Mouse (Mus musculus) small intestine, adult 2 months (tissue): ENCODE measurements around the gene Dpyd.

Experiments used
- CTCF ChIP-seq: fragments of 200-500 bp; IDR thresholded peaks from 2 replicates; pipeline ENCODE4 v1.5.1; 2012; ENCODE audit warnings: low read depth, mild to moderate bottlenecking, control low read depth, inconsistent platforms, low read length, moderate library complexity, mixed read lengths; ENCODE audit not compliant: insufficient replicate concordance, insufficient read length; ENCODE audit errors: extremely low read depth
- POLR2A ChIP-seq: fragments of 200-500 bp; IDR thresholded peaks from 2 replicates; pipeline ENCODE4 v1.6.1; 2012; ENCODE audit warnings: low read depth, mild to moderate bottlenecking, control low read depth, inconsistent platforms, low read length, moderate library complexity

GRCm38 (mm10) chr3:118570197-118570596 lies 8.3 kb downstream of the Dpyd start:
- no peak for TF ChIP-seq POLR2A
- no peak for TF ChIP-seq CTCF
